In the genomic region with DNA sequence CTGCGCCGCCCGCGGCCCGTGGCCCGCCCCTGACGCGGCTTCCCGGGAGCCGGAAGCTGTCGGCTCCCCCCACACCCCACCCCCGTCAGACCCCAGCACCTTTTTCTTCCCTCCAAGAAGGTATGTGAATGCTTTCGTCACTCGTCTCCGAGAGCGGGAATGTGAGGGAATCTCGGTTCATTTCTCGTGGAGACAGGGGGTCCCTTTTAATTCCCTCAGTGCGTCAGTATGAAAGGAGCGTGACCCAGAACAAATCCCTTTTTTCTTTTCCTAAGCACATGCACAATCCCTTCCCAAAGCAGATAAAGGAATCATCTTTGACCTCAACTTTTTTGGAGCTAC, we compare ENCODE assay signal across 9 mouse cellular contexts. TPM values are rescaled to one million over a fixed set of nuclear protein-coding genes. Genes with fewer than 3 reads are reported as not detected.
DNase-seq lines count a peak whose midpoint lies in the region; TF ChIP-seq lines count a peak whose summit lies in the region.
"Had no signal": no experiment of that assay in that cellular context is flagged by ENCODE, and none has a peak within 500 bp of the region (broad histone marks: within the 10 kb centered on the region; RNA-seq: fewer than 3 reads in every experiment).

No protein-coding gene starts in this region.

- H3ac ChIP-seq in myocyte (ENCODE audit: control insufficient read depth, insufficient read length), result peak overlapping the region; percentile 82

- peak overlapping the region; percentile 64 for H3K4me3 ChIP-seq in layer of hippocampus, adult 2 months
- peak overlapping the region; percentile 83 for H3K4me3 ChIP-seq in embryonic facial prominence, embryonic 10.5 days
- peak overlapping the region; percentile 60 for H3K4me3 ChIP-seq in myocyte

- H3K79me2 ChIP-seq in myocyte (ENCODE audit: control insufficient read depth, insufficient read depth), result peaks cover 31% of the 10 kb centered on the region

- TF ChIP-seq POLR2A in myocyte (IDR thresholded peaks at IDR 0.05; ENCODE audit: insufficient read length, low read depth), result no peak

- no peaks in the 10 kb centered on the region for H3K27me3 ChIP-seq in embryonic facial prominence, embryonic 10.5 days (replicated peaks; ENCODE audit: low read depth, poor library complexity, severe bottlenecking)
- H3K27me3 ChIP-seq in myocyte (ENCODE audit: control insufficient read depth, insufficient read depth, insufficient read length), result no peaks in the 10 kb centered on the region

- peak overlapping the region; percentile 66 for H3K4me2 ChIP-seq in myocyte (ENCODE audit: low read depth)

- peaks cover 12% of the 10 kb centered on the region for H3K4me1 ChIP-seq in embryonic facial prominence, embryonic 10.5 days

- intact Hi-C loops in left cerebral cortex, postnatal 25 days (cut with DNase I), result loop anchor here (2.0 kb wide), 1 partner anchor 52 kb away; a partner anchor contains a TSS

- no peaks in the 10 kb centered on the region for H3K36me3 ChIP-seq in embryonic facial prominence, embryonic 10.5 days (replicated peaks)
- H3K36me3 ChIP-seq in myocyte (ENCODE audit: control insufficient read depth, insufficient read depth), result no peaks in the 10 kb centered on the region

- TF ChIP-seq CTCF in layer of hippocampus, adult 2 months (conservative IDR thresholded peaks at IDR 0.05), result no peak

- 1% methylated on average over 20 of the region's 20 CpGs for WGBS in embryonic facial prominence, embryonic 10.5 days

- peak overlapping the region; percentile 99 for H3K27ac ChIP-seq in layer of hippocampus, adult 2 months
- peak overlapping the region; percentile 99 for H3K27ac ChIP-seq in embryonic facial prominence, embryonic 10.5 days (replicated peaks)

- H3K9me3 ChIP-seq in embryonic facial prominence, embryonic 10.5 days, result no peaks in the 10 kb centered on the region

- DNase-seq in layer of hippocampus, adult 2 months (ENCODE audit: low spot score in 2 of 2), result no peak
- DNase-seq in layer of hippocampus, adult 9-10 months (ENCODE audit: low spot score), result no peak
- DNase-seq in embryonic facial prominence, embryonic 10.5 days (ENCODE audit: low spot score), result no peak
- peak; percentile 41 for DNase-seq in hindlimb bud, embryonic 11.5 days (ENCODE audit: extremely low spot score, low read depth, low spot score)
- no peak for DNase-seq in cerebellum, adult 18-20 months
- DNase-seq in retina, embryonic 14.5 days (ENCODE audit: low spot score), result no peak
- DNase-seq in left cerebral cortex, postnatal 25 days (ENCODE audit: low spot score in 2 of 2), result no peak

TF ChIP-seq in myocyte, 11 proteins besides CTCF, POLR2A, EP300 and RAD21:
- no peak for TF ChIP-seq MYOG (IDR thresholded peaks at IDR 0.05; ENCODE audit: control insufficient read depth in 1 of 3, insufficient read depth in 1 of 3, insufficient read length in 2 of 3, low read depth in 2 of 3)
- TF ChIP-seq MAX (IDR thresholded peaks at IDR 0.05; ENCODE audit: low read depth), result no peak
- no peak for TF ChIP-seq MYOD1 (IDR thresholded peaks at IDR 0.05; ENCODE audit: control insufficient read depth in 1 of 3, insufficient read length in 2 of 3, low read depth in 2 of 3)
- TF ChIP-seq TCF3 (IDR thresholded peaks at IDR 0.05; ENCODE audit: insufficient read length, low read depth), result no peak
- no peak for TF ChIP-seq TCF12 (IDR thresholded peaks at IDR 0.05; ENCODE audit: insufficient read depth, poor library complexity, severe bottlenecking)
- no peak for TF ChIP-seq POLR2AphosphoS2 (IDR thresholded peaks at IDR 0.05; ENCODE audit: insufficient read length, low read depth)
- TF ChIP-seq E2F4 (IDR thresholded peaks at IDR 0.05; ENCODE audit: insufficient read depth), result no peak
- TF ChIP-seq USF1 (IDR thresholded peaks at IDR 0.05; ENCODE audit: low read depth), result no peak
- TF ChIP-seq SRF (IDR thresholded peaks at IDR 0.05; ENCODE audit: control insufficient read depth, insufficient read length, low read depth), result no peak
- no peak for TF ChIP-seq CEBPB (IDR thresholded peaks at IDR 0.05; ENCODE audit: insufficient read depth, poor library complexity, severe bottlenecking)
- no peak for TF ChIP-seq REST (IDR thresholded peaks at IDR 0.05; ENCODE audit: insufficient read depth, insufficient read length)
TF ChIP-seq in myocyte: peak in this region for 0.

RNA-seq across cellular contexts. Expression of a gene that starts 0.2 kb away (rescaled TPM):
- 10 to 100 TPM; 53.6 to 58.4 TPM for total RNA-seq in layer of hippocampus, adult 2 months (2021)
- 4.2 and 4.6 TPM in 2 replicates for polyA plus RNA-seq in embryonic facial prominence, embryonic 10.5 days (2016; fragmentation: Nextera tagmentation; extraction: Ambion mirVana)
- polyA plus RNA-seq in myocyte (2012; fragmentation: generic; extraction: Trizol), result 8.2 TPM
- 10 to 100 TPM; 61.3 to 65.1 TPM for total RNA-seq in left cerebral cortex, postnatal 25 days (2021)
- total RNA-seq: megakaryocyte-erythroid progenitor cell, adult 5-6 weeks had no signal

RNA-seq across cellular contexts. Expression of a gene that starts 52.6 kb away (rescaled TPM):
- total RNA-seq in layer of hippocampus, adult 2 months (2021), result 10 to 100 TPM; 87.9 to 89.4 TPM
- polyA plus RNA-seq in embryonic facial prominence, embryonic 10.5 days (2016; fragmentation: Nextera tagmentation; extraction: Ambion mirVana), result 210 and 220 TPM in 2 replicates
- polyA plus RNA-seq in myocyte (2012; fragmentation: generic; extraction: Trizol), result 64.3 TPM
- total RNA-seq in left cerebral cortex, postnatal 25 days (2021), result 10 to 100 TPM; 82.7 to 86.9 TPM

RNA-seq across cellular contexts. Expression of a gene that starts 53.6 kb away (rescaled TPM):
- total RNA-seq in layer of hippocampus, adult 2 months (2021), result 10 to 100 TPM; 32.3 to 33.8 TPM
- polyA plus RNA-seq in embryonic facial prominence, embryonic 10.5 days (2016; fragmentation: Nextera tagmentation; extraction: Ambion mirVana), result 92.3 and 92.8 TPM in 2 replicates
- 46.4 TPM for polyA plus RNA-seq in myocyte (2012; fragmentation: generic; extraction: Trizol)
- total RNA-seq in left cerebral cortex, postnatal 25 days (2021), result 10 to 100 TPM; 35.4 to 41.0 TPM
